Mouse (Mus musculus) ES-Bruce4 (cell line): ENCODE data around the gene Uqcr11. TPM values are rescaled to one million over a fixed set of nuclear protein-coding genes. Genes with fewer than 3 reads are reported as not detected.

Experiments
- H3K27ac ChIP-seq: 2 replicates; pipeline ENCODE4 v1.5.1; 2012; ENCODE audit warnings: low read length, inconsistent platforms; ENCODE audit not compliant: insufficient read depth
- H3K27me3 ChIP-seq: 2 replicates; pipeline ENCODE4 v1.6.1; 2012; ENCODE audit warnings: mild to moderate bottlenecking, low read length, inconsistent platforms; ENCODE audit not compliant: control insufficient read depth, poor library complexity, insufficient read depth, severe bottlenecking
- H3K36me3 ChIP-seq: 2 replicates; pipeline ENCODE4 v1.6.1; 2012; ENCODE audit warnings: inconsistent platforms, mild to moderate bottlenecking, low read length, moderate library complexity; ENCODE audit not compliant: control insufficient read depth, poor library complexity, insufficient read depth, severe bottlenecking
- H3K4me1 ChIP-seq: one replicate; pipeline ENCODE4 v1.8.1; 2011; ENCODE audit warnings: low read length; ENCODE audit not compliant: control insufficient read depth, insufficient read depth
- H3K4me3 ChIP-seq: 2 replicates; pipeline ENCODE4 v1.5.1; 2011; ENCODE audit warnings: low read depth, mild to moderate bottlenecking, low read length
- H3K9ac ChIP-seq: 2 replicates; pipeline ENCODE4 v1.6.1; 2012; ENCODE audit warnings: low read depth, mild to moderate bottlenecking, inconsistent platforms; ENCODE audit not compliant: poor library complexity, severe bottlenecking
- H3K9me3 ChIP-seq: replicated peaks from 2 replicates; pipeline ENCODE4 v1.6.1; 2012; ENCODE audit warnings: mild to moderate bottlenecking, low read length, inconsistent platforms; ENCODE audit not compliant: control insufficient read depth, poor library complexity, insufficient read depth, severe bottlenecking
- CTCF ChIP-seq: IDR thresholded peaks from one replicate; pipeline ENCODE4 v1.8.1; 2011; ENCODE audit warnings: low read depth, low read length
- EP300 ChIP-seq: IDR thresholded peaks from 2 replicates; pipeline ENCODE4 v1.6.1; 2011; ENCODE audit warnings: low read depth, low read length; ENCODE audit not compliant: insufficient read depth
- POLR2A ChIP-seq: IDR thresholded peaks from one replicate; pipeline ENCODE4 v1.8.1; 2011; ENCODE audit warnings: low read length; ENCODE audit not compliant: insufficient read depth
- polyA plus RNA-seq: library from polyadenylated mRNA; stranded (reverse); fragments of >200 nt; gene quantifications from 2 replicates; pipeline ENCODE4 v1.2.4, GENCODE M21; 2011; ENCODE audit warnings: low read depth; ENCODE audit not compliant: missing spikeins, insufficient read depth, insufficient read length

Uqcr11 gene
- polyA plus RNA-seq, 1 experiment, result 199 TPM

- Histone ChIP-seq H3K9ac (no peak overlapping the region), H3K4me3 (peak overlapping the region; percentile 22)
Observed at GRCm38 (mm10) chr10:80382641-80383365, 23.8 kb downstream of the Uqcr11 start.

GRCm38 (mm10) chr10:80377716-80378115 lies 28.9 kb downstream of the Uqcr11 start:
- no peak overlapping the region for H3K4me3 ChIP-seq
- no peaks in the 10 kb centered on the region for H3K4me1 ChIP-seq
- TF ChIP-seq EP300 (no peak), CTCF (peak; percentile 85), POLR2A (no peak)

More at GRCm38 (mm10) chr10:80382641-80383365, 23.8 kb downstream of the Uqcr11 start:
- H3K4me1 ChIP-seq, result peaks cover 5% of the 10 kb centered on the region
- H3K27ac ChIP-seq, result no peak overlapping the region
- no peaks in the 10 kb centered on the region for H3K36me3 ChIP-seq
- H3K9me3 ChIP-seq, result no peaks in the 10 kb centered on the region
- no peaks in the 10 kb centered on the region for H3K27me3 ChIP-seq
- no peak for TF ChIP-seq EP300

GRCm38 (mm10) chr10:80376160-80376559 lies 30.5 kb downstream of the Uqcr11 start:
- Histone ChIP-seq H3K9me3 (no peaks in the 10 kb centered on the region), H3K4me3 (no peak overlapping the region), H3K4me1 (peaks cover 4% of the 10 kb centered on the region), H3K27me3 (no peaks in the 10 kb centered on the region), H3K27ac (no peak overlapping the region), H3K9ac (no peak overlapping the region), H3K36me3 (no peaks in the 10 kb centered on the region)
- TF ChIP-seq EP300 (no peak), CTCF (peak; percentile 83)

More at GRCm38 (mm10) chr10:80377716-80378115, 28.9 kb downstream of the Uqcr11 start:
- Histone ChIP-seq H3K27me3 (no peaks in the 10 kb centered on the region), H3K36me3 (no peaks in the 10 kb centered on the region), H3K27ac (no peak overlapping the region), H3K9ac (no peak overlapping the region), H3K9me3 (no peaks in the 10 kb centered on the region)

- H3K9ac ChIP-seq, result no peak overlapping the region
- no peak overlapping the region for H3K27ac ChIP-seq
- no peak overlapping the region for H3K4me3 ChIP-seq
- no peaks in the 10 kb centered on the region for H3K9me3 ChIP-seq
- H3K27me3 ChIP-seq, result no peaks in the 10 kb centered on the region
- no peaks in the 10 kb centered on the region for H3K36me3 ChIP-seq
- peaks cover 4% of the 10 kb centered on the region for H3K4me1 ChIP-seq
- TF ChIP-seq EP300 (0 out of 2 replicates have a peak, but pooled peaks have one; percentile 10), CTCF (peak; percentile 75), POLR2A (no peak)
Observed at GRCm38 (mm10) chr10:80374063-80374462, 32.6 kb downstream of the Uqcr11 start.

GRCm38 (mm10) chr10:80372706-80373105 lies 33.9 kb downstream of the Uqcr11 start:
- Histone ChIP-seq H3K9ac (no peak overlapping the region), H3K27ac (no peak overlapping the region), H3K4me3 (no peak overlapping the region), H3K36me3 (no peaks in the 10 kb centered on the region), H3K4me1 (peaks cover 4% of the 10 kb centered on the region), H3K9me3 (no peaks in the 10 kb centered on the region), H3K27me3 (no peaks in the 10 kb centered on the region)
- TF ChIP-seq POLR2A (no peak), EP300 (no peak), CTCF (no peak)

GRCm38 (mm10) chr10:80371983-80372382 lies 34.6 kb downstream of the Uqcr11 start:
- H3K4me1 ChIP-seq, result peaks cover 6% of the 10 kb centered on the region
- no peaks in the 10 kb centered on the region for H3K36me3 ChIP-seq
- no peaks in the 10 kb centered on the region for H3K9me3 ChIP-seq
- H3K27me3 ChIP-seq, result no peaks in the 10 kb centered on the region
- H3K27ac ChIP-seq, result no peak overlapping the region
- no peak overlapping the region for H3K4me3 ChIP-seq
- TF ChIP-seq EP300 (no peak), CTCF (no peak), POLR2A (no peak)
- H3K9ac ChIP-seq, result no peak overlapping the region
